Mouse (Mus musculus) testis, adult 2 months (tissue): ENCODE measurements around the gene Erp27. TPM values are rescaled to one million over a fixed set of nuclear protein-coding genes. Genes with fewer than 3 reads are reported as not detected.
"Not testable (repeated sequence)": the region's sequence is repeated elsewhere in the genome, so short reads cannot be mapped to it uniquely, and the experiment has no call there.

Source experiments
- H3K27ac ChIP-seq: fragments of 200-500 bp; 2 replicates; pipeline ENCODE4 v1.5.1; 2012; ENCODE audit warnings: low read depth, low read length; ENCODE audit not compliant: control insufficient read depth, insufficient read depth
- H3K27me3 ChIP-seq: fragments of 200-500 bp; 2 replicates; pipeline ENCODE4 v1.6.1; 2012; ENCODE audit warnings: mild to moderate bottlenecking, low read length, moderate library complexity; ENCODE audit not compliant: control insufficient read depth, insufficient read depth
- H3K36me3 ChIP-seq: fragments of 200-500 bp; 2 replicates; pipeline ENCODE4 v1.6.1; 2012; ENCODE audit warnings: mild to moderate bottlenecking, low read length; ENCODE audit not compliant: control insufficient read depth, insufficient read depth
- H3K4me1 ChIP-seq: fragments of 200-500 bp; 2 replicates; pipeline ENCODE4 v1.6.1; 2012; ENCODE audit warnings: low read length; ENCODE audit not compliant: control insufficient read depth, insufficient read depth
- H3K4me3 ChIP-seq: fragments of 200-500 bp; 2 replicates; pipeline ENCODE4 v1.5.1; 2012; ENCODE audit warnings: low read depth, mild to moderate bottlenecking, low read length, moderate library complexity, mixed read lengths; ENCODE audit not compliant: control insufficient read depth
- CTCF ChIP-seq: fragments of 200-500 bp; IDR thresholded peaks from 2 replicates; pipeline ENCODE4 v1.5.1; 2012; ENCODE audit warnings: low read depth, mild to moderate bottlenecking, inconsistent platforms, low read length, moderate library complexity; ENCODE audit not compliant: control insufficient read depth, insufficient read depth, insufficient replicate concordance
- POLR2A ChIP-seq: fragments of 200-500 bp; IDR thresholded peaks from 2 replicates; pipeline ENCODE4 v1.6.1; 2012; ENCODE audit warnings: low read depth, mild to moderate bottlenecking, inconsistent platforms, low read length, moderate library complexity; ENCODE audit not compliant: control insufficient read depth
- polyA plus RNA-seq: library from polyadenylated mRNA; depleted of rRNA; stranded (reverse); fragments of >200 nt; gene quantifications from 2 replicates; pipeline ENCODE4 v1.2.3, GENCODE M21; 2012

The Erp27 gene
- polyA plus RNA-seq, 1 experiment: 0.09 TPM

DNA sequence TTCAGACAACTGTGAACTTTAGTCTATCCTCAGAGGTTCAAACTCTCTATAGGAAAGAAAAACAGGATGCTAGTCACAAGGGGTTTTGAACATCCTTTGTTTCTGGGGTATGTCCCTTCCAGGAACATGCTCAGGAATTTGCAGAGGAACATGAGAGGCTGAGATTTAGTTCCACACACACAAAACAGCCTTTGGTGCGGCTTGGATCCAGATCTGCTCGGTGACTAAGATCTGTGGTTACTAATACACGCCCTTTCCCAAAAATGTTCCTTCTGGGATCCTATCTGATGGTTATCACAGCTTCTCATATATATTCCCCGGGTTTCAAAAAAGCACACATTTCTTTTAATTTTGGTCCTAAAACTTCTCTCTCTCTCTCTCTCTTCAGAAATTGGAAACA lies 24.2 kb downstream of the Erp27 start:
- no peaks in the 10 kb centered on the region for H3K36me3 ChIP-seq
- no peak for TF ChIP-seq POLR2A
- TF ChIP-seq CTCF: no peak
- H3K4me3 ChIP-seq: no peak overlapping the region
- no peaks in the 10 kb centered on the region; the same call in 1 of the 2 replicates for H3K4me1 ChIP-seq
- no peak overlapping the region for H3K27ac ChIP-seq
- no peaks in the 10 kb centered on the region for H3K27me3 ChIP-seq

DNA sequence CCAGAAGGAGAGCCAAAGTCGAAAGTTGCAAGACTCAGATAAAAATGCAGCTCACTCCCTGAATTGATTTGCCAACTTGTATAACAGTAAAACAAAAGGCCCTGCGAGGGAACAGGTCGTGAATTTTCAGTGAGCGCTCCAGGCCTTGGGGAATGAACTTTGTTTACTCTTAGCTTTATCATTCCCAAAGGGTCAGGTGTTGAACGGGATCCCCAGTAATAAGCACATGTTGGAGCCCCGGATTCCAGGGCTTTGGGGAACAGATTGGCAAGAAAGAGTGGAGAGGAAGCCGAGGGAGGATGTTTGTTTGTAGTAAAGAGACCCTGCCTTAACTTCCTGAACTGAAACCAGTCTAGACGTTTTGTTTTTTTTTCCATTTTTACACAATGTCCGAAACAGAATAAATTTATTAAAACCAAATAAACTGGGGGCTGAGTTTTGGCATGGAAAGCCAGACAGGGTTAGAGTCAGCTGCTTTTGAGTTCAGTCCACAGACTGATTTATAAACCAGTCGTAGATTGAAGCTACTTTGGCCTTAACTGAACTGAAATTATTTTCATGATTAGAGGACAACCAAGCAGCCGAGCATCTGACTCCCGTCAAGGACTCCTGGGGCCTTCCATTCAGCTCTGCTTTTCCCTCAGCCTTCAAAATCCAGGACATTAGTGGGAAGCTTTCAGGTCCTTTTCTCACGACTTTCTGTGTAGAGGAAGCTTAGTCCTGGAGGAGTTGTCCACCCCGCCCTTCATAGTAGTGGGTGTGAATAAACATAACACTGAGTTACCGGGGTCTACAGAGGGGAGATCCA lies 27.2 kb downstream of the Erp27 start:
- H3K36me3 ChIP-seq: no peaks in the 10 kb centered on the region
- H3K27ac ChIP-seq: peak overlapping the region; percentile 75
- H3K4me3 ChIP-seq: no peak overlapping the region
- H3K4me1 ChIP-seq: no peaks in the 10 kb centered on the region; the same call in 1 of the 2 replicates
- H3K27me3 ChIP-seq: no peaks in the 10 kb centered on the region
- TF ChIP-seq POLR2A (no peak), CTCF (no peak)

DNA sequence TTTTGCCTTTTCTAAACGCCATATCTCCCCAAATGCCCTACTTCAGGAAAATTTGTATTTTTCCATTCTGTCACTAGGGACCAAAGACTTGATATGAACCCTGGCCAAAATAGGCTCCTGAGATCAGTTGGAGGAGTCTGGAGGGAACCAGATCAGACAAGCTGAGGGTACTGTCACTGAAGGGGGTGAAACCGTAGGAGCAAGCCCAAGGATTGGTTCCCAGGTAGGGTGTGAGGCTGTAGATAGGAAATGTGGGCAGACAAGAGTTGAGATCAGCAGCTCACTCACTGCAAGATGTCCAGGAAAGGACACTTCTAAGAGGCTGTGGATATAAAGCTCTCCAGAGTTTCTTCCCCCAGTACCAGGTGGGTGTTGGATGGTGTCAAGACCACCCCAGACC lies 30.0 kb downstream of the Erp27 start:
- Histone ChIP-seq H3K4me1 (no peaks in the 10 kb centered on the region), H3K4me3 (no peak overlapping the region), H3K36me3 (no peaks in the 10 kb centered on the region), H3K27me3 (no peaks in the 10 kb centered on the region), H3K27ac (no peak overlapping the region)
- TF ChIP-seq CTCF (no peak), POLR2A (no peak)

DNA sequence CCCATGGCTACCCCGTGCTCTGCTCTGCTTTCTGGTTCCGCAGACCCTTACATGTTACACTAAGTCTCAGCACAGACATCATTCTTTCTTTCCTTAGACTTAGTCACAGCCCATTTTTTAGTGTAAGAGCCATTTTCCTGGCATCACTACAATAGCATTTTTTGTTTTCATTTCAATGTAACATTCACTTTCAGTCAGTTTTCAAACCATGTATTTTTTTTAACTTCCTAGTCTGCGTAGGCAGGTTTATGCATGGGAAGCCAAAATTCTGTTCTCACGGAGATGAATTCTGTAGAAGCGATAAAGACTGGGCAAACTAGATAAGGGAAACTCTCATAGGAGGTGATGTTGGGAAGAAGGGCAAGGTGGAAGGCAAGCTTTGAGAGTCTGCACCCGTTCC lies 32.4 kb downstream of the Erp27 start:
- Histone ChIP-seq H3K27ac (peak overlapping the region; percentile 48; the same call in 1 of the 2 replicates), H3K4me1 (no peaks in the 10 kb centered on the region), H3K36me3 (no peaks in the 10 kb centered on the region), H3K27me3 (no peaks in the 10 kb centered on the region), H3K4me3 (no peak overlapping the region)
- TF ChIP-seq POLR2A: no peak
- TF ChIP-seq CTCF: no peak

DNA sequence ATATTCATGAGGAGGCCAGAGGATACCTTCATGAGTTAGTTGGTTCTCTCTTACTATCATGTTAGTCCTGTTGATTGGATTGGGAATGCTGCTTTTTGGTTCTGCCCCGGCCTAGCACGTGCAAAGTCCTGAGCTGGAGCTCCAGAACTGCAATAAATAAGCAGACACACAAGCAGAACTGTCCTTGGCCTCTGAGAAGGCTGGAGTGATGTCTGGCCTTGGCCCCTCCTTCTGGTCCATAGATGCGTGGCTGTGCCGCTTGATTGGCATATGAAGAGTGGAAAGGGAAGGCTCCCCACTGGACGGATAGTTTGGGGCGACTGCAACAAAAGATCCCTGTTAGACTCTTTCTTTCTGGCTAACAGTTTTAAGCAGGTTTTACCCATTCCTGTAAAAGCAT lies 32.9 kb downstream of the Erp27 start:
- TF ChIP-seq CTCF (no peak), POLR2A (no peak)
- H3K36me3 ChIP-seq: no peaks in the 10 kb centered on the region
- H3K27ac ChIP-seq: peak overlapping the region; percentile 67
- no peaks in the 10 kb centered on the region for H3K4me1 ChIP-seq
- no peak overlapping the region for H3K4me3 ChIP-seq
- H3K27me3 ChIP-seq: no peaks in the 10 kb centered on the region

DNA sequence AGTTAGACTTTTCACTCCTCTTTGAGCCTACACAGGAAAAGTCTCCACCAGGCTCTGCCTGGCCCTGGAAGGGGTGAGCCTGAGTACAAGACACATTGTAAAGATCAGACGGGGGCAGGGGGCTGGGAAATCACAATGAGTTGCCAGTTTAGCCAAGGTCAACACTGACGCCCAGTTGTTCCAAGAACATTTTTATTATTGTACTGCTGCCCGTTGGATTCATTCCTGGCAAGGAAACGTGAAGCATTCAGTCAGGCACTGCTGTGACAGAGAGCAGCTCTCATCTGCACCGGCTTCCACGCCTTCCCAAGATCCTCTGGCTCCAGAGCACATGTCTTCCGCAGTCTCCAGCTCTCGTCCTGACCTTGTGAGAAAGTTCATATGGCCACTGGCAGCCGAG lies 34.1 kb downstream of the Erp27 start:
- Histone ChIP-seq H3K4me1 (no peaks in the 10 kb centered on the region), H3K27ac (peak overlapping the region; percentile 76), H3K4me3 (no peak overlapping the region), H3K36me3 (no peaks in the 10 kb centered on the region), H3K27me3 (no peaks in the 10 kb centered on the region)
- TF ChIP-seq POLR2A (no peak), CTCF (no peak)

DNA sequence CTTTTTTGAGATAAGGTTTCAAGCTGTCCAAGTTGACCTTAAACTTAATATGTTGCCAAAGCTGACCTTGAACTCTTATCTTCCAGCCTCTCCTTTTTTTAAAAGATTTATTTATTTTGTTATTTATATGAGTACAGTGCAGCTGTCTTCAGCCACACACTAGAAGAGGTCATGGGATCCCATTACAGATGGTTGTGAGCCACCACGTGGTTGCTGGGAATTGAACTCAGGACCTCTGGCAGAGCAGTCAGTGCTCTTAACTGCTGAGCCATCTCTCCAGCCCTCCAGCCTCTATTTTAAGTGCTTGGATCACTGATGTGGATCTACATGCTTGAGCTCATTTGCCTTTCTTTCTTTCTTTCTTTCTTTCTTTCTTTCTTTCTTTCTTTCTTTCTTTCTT lies 37.2 kb downstream of the Erp27 start:
- H3K4me1 ChIP-seq, H3K27ac ChIP-seq, H3K4me3 ChIP-seq, H3K36me3 ChIP-seq, H3K27me3 ChIP-seq: not testable (repeated sequence)
